Mouse (Mus musculus) kidney, postnatal 14 days (tissue): ENCODE measurements around the gene Tmem151b.

ENCODE experiments used
- DNase-seq: peaks from one replicate; pipeline ENCODE4 v3.0.0; 2022; ENCODE audit warnings: mixed read lengths

The Tmem151b gene

DNA sequence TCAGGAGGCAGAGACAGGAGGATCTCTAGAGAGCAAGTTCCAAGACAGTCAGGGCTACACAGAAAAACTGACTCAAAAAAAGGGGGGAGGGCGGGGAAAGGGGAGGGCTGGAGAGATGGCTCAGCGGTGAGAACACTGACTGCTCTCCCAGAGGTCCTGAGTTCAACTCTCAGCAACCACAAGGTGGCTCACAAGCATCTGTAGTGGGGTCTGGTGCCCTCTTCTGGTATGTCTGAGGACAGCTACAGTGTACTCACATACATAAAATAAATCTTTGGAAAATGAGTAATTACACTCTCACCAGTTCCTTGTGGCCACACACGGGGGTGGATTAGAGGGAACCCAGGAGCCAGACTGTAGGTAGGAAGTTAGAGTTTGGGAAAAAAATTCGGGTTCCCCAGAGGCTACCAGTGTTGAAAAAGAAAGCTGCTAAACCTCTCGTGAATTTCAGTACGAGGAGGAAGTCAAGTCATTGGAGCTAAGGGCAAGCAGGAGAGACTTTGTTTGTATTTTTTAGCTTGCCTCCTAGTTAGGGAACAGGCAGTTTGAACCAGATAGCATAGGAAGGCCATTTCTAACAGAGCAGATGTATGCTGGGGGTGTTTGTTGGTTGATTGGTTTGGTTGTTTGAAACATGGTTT lies 33.4 kb upstream of the Tmem151b start:
- DNase-seq, result no peak

DNA sequence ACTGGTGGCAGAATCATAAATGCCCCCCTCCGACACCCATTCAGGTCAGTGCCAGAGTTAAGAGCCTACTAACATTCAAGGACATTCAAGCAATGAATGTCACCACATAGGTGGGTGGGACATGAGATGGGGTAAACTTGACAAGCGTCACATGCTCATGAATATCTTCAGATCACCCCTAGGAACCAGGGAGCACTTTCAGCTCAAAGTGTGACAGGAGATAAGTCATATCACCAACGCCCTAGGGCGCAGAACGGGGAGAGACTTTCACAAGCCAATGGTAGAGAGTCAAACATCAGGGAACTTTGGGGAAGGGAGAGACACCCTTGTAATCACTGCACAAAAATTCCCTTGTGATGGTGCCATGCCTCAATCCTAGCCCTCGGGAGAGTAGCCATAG lies 32.7 kb upstream of the Tmem151b start:
- no peak for DNase-seq

DNA sequence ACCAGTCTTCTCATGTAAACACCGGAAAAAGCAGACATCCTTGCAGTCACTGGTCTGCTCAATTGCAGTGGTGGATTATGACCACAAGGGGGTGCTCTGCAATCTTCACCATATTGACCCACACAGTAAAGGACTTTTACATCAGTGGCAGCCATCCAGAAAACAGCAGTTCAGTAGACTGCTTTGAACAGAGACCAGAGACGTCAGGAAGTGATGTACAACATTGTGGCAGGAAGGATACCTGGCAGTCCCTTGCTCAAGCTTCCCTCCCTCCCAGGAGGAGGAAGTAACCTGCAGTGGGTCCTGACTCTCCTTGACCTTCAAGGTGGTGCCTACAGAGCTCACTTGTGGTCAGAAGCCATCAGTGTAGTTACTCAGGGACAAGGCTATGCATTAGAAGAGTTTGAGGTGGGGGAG lies 32.1 kb upstream of the Tmem151b start:
- peak; percentile 85 for DNase-seq

DNA sequence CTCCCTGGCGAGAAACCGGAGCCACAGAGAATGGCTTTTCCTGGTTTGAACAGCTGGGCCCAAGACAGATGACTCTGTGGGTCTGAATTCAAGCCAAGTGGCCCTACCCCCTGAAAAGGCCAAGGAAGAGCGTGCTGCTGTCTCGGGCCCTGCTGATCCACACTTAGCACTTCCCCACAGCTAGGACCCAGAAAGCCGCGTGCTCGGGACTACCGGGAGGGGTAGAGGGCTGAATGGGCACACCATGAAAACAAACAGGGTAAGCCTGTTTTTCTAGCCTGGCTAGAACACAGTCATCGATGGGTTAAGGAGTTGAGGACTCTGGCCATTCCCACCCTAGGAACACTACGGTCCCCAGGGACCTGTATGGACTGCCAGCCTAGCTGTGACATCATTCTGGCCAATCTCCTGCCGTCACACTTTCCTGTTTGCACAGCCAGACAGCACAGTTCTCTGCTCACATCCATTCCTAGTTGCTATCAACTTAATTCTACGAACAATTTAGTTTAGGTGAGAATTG lies 31.5 kb upstream of the Tmem151b start:
- DNase-seq, result peak; percentile 71

DNA sequence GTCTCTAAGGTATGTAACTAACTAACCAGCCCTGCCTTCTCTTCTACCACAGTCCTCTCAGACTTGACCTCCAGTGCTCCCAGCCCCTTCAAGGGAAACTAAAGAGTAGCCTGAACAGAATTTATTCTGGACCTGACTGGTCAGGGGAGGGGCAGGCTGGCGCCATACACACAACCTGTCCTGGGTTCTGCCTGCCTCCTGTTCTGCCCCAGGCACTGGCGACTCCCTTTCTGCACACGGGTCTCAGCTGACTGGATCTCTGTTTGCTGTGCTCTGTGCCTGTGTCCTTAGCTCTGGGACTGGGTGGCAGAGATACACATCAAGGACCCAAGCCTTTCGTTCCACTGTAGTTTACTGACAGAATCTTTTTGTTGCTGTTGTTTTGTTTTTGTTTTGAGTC lies 30.1 kb upstream of the Tmem151b start:
- peak; percentile 67 for DNase-seq

DNA sequence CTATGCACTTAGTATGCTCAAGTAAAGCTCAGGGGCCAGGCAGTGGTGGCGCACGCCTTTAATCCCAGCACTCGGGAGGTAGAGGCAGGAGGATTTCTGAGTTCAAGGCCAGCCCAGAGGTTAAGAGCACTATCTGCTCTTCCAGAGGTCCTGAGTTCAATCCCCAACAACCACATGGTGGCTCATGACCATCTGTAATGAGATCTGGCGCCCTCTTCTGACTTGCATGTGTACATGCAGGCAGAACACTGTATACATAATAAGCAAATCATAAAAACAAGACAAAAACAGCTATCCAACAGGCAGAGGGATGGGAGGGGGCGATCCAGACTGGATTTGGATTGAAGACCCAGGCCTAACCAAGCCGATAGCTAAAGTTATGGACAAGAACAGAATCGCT lies 29.4 kb upstream of the Tmem151b start:
- no peak for DNase-seq

DNA sequence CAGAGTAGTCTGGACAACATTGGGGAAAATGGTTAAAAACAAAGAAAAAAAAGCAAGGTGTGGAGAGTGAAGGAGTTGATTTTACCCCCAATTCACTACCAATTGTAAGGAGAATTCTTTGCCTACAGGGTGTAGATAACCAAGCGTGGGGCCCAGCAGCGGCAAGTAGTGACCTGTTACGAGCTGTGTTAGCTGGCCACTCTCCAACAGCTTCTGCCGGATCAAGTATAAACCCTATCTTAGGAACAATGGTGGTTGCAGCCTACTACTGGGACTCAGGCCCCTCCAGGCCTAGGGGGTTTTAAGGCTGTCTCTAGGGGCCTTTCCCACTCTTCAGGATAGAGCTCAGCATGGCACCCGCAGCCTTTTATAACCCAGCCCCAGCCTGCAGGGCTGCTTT lies 28.8 kb upstream of the Tmem151b start:
- no peak for DNase-seq

DNA sequence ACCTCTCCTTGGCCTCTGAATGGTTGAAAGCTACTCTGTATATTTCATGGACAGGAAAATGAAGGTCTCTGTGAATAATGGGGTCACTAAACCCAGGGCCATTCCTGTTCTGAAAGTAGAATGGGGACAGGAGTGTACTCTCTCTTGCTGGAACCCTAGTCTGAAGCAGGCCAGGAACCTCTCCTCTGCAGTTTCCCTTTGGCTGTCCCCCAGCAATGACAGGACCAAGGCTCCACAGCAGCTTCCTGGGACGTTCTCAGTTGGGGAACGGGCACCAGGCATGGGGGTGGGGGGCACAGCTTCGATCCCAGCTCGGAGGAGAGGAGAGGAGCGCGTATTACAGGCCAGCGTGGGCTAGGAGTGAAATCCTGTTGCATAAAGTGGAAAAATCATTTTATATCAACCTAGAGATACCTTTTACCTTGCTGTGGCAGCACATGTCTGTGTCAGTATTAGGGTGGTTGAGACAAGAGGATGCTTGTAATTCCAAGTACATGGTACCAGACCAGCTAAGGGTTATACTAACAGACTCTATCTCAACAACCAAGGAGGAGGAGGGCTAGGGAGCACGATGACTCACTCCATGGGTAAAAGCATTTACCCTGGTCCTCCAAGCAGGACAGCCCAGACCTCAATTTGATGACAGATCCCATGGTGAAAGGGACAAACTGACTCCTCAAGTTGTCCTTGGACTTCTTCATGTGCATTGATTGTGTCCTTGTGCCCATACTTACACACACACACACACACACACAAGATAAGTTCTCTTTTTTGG lies 25.8 kb upstream of the Tmem151b start:
- no peak for DNase-seq

DNA sequence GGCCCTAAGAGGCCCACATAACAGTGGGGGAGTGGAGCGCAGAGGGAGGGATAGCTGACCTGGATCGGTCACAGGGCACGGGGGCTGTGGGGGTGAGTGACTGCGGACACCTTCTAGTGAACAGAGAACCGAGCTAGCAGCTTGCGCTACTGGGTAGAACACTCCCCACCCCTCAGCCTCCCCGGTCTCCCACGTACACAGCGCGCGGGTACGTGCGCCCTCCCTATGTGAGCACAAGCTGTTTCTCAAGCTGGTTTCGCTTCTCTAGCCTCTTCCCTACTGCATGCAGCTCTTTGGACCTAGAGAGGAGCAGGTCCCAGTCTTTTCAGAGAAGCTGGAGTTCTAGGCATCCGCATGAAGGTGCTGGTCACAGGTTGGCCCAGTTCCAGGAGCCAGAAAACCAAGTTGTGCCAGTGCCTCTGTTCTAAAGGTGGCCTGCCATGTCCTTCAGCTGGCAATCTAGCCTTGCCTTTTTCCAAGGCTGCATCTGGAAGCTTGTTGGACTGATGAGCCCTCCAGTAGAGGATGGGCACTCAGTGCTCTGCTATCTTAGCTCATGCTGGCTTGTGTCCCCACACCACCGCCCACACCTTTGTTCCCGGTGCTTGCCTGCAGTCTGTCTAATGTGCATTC lies 24.8 kb upstream of the Tmem151b start:
- DNase-seq, result peak; percentile 74

DNA sequence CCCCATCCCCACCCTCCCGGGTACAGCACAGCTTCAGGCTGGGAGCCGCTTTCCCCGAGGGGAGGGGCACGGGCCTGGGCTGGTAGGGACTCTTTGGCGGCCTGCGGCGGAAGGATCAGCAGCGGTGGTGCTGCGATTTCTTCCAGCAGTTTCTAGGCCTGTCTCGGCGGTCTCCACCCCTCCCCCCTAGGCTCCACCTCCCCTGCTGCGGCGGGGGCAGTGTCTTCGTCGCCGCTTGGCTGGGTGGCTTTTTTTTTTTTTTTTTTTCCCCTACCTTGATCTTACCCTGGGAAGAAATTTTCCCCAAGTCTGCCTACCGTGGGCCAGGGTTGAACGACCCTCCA lies 24.3 kb upstream of the Tmem151b start:
- DNase-seq, result peak; percentile 99

DNA sequence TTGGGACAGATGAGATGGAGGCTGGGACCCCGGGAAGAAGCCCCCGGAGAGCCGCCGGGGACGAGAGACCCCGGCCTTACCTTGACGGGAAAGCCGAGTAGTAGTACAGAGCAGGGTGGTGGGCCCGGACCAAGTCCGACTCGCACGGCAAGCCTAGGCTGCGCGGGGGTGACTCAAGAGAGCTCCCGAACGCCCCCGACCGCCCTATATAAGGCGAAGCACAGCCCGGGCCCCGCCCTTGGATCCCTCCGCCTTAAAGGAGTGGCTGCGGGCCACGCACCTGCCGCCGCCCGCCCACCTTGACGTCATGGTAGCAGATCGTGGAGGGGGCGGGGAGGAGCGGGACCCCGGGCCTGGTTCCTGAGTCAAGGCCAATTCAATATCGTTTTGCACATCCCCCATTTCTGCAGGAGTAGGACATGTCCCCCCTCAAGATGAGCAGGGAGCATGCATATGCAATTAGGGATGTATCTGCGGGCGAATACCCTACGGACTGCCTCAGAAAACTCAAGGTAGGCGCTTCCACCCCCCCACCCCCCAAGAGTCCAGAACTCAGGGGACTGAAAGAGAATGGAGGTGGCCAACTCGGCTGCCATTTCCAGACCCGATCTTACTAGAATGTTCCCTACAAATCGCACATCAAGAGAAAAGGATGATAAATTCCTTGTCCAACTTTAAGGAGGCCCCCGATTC lies 23.8 kb upstream of the Tmem151b start, which contains the start of gene Hsp90ab1:
Gene Hsp90ab1 (minus strand): TSS at position 185 of the 693 bp plus-strand sequence.
- peak; percentile 99 for DNase-seq

DNA sequence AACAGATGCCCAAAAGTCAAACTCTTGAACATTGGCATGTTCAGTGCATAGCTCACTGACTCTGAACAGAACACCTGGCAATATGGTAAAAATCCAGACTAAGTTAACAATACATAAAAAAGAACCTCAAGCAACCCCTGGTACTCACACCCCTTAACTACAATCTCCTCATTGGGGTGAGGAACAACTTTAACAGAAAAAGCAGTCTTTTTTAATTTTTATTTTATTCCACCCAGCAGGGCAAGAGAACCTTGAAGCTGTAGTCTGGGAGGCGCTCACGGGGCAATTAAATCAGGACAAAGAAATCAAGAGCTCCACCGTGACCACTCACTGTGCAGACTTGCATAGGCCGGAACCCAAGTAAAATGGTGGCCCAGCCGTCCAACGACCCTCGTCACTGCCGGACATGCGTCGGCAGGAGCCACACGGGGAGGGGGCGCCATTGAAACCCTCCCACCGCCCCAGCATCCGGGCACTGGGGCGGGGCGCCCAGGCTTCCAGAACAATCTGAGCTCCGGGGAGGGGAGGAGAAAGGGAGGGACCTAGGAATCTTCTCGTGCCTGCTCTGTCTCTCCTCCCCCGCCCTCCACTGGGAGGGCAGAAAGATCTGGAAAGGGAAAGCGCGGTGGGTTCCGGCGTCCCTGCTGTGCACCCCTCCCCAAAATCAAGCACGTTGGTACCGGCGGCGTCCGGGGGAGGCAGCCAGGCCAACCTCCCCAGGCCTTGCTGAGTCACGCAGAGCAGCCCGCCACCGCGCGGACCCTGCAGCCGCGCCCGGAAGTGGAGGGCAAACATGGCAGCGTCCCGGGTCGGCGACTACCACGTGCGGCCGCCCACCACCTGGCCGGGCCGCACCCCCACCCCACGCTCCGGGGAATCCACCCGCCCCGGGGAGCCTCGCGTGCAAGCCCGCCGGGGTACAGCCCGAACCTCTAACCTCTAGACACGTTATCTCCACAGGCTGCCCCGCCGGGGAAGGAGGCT lies 22.9 kb upstream of the Tmem151b start:
- DNase-seq, result peak; percentile 91

DNA sequence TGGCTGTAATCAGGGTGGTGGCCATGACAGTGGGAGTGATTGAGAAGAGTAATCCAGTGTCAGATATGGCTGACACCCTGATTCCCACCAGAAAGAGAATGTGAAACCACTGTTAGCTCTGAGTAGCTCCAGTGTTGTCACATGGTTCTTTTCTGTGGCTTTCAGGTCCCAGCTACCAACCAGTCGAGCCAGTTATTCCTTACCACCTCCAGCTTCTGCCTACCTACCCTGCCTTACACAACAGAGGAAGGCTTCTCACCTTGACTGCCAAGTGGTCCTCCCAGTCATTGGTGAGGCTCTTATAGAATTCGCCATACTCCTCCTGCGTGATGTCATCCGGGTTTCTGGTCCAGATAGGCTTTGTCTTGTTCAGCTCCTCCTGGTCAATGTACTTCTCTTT lies 20.5 kb upstream of the Tmem151b start:
- no peak for DNase-seq

DNA sequence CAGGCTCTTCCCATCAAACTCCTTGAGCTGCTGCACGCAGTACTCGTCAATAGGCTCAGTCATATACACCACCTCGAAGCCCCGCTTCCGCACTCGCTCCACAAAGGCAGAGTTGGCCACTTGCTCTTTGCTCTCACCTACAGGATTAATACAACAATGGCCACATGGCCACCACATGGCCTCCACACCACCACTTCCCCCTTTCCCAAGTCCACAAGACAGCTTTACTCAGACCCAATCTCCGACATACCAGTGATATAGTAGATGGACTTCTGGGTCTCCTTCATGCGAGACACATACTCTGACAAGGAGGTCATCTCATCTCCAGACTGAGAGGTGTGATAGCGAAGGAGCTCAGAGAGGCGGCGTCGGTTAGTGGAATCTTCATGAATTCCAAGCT lies 19.5 kb upstream of the Tmem151b start:
- no peak for DNase-seq

DNA sequence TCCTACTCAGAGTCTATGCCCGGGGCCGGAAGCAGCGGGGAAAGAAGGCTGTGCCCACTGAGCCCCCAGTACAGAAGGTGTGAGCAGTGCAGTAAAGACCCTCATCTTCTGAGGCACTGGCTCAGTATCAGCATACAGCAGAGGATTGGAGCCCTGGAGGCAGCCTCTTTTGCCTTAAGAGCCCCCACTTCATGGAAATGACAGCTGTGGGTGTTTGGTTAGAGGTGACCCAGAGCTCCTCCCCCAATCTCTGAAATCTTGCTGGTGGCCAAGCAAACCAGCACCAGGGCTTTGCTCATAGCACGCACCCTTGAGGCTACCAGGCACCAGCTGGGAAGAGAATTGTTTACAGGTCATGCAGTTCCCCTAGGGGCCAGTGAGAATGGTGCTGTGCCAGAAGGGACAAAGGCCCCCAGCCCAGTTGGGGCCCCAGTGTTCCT lies 17.7 kb upstream of the Tmem151b start:
- DNase-seq, result no peak

DNA sequence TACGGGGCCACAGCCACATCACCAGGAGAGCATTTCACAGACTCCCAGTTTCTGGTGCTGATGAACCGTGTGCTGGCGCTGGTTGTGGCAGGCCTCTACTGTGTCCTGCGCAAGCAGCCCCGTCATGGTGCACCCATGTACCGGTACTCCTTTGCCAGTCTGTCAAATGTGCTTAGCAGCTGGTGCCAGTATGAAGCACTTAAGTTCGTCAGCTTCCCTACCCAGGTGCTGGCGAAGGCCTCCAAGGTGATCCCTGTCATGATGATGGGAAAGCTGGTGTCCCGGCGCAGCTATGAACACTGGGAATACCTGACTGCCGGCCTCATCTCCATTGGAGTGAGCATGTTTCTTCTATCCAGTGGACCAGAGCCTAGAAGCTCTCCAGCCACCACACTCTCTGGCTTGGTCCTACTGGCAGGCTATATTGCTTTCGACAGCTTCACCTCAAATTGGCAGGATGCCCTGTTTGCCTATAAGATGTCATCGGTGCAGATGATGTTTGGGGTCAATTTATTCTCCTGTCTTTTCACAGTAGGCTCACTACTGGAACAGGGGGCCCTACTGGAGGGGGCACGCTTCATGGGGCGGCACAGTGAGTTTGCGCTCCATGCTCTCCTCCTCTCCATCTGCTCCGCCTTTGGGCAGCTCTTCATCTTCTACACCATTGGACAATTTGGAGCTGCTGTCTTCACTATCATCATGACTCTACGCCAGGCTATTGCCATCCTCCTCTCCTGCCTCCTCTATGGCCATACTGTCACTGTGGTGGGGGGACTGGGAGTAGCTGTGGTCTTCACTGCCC lies 17.1 kb upstream of the Tmem151b start:
- DNase-seq, result peak; percentile 20

DNA sequence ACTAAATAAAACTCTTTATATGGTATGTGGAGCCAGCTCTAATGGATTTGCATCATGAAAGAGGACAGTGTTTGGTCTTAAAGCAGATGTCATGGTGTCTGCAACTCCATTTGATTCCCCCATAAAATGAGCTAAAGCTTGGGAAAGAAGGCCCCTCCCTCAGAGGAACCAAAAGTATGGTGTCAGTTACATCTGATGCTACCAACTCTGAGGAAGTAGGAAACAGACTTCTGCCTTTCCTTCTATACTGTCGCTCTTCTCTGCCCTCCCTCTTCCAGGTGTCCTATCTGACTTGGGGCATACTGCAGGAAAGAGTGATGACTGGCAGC lies 16.5 kb upstream of the Tmem151b start:
- no peak for DNase-seq

DNA sequence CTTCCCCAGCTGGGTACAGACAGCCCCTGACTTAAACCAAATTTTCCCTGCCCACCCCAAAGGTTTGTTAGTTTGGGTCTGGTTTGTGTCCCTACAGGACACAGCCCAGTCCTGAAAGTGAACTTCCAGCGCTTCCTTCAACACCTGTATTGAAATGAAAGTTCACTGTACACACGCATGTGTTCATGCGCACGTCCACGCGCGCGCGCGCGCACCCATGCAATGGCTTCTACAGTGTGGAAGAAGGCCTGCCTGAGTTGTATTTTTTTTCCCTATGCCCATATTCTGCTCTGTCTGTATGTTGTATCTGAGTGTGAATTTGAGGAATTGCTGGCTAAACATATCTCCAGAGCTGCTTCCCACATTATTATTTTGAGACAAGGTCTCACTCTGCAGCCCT lies 15.6 kb upstream of the Tmem151b start:
- DNase-seq, result no peak

DNA sequence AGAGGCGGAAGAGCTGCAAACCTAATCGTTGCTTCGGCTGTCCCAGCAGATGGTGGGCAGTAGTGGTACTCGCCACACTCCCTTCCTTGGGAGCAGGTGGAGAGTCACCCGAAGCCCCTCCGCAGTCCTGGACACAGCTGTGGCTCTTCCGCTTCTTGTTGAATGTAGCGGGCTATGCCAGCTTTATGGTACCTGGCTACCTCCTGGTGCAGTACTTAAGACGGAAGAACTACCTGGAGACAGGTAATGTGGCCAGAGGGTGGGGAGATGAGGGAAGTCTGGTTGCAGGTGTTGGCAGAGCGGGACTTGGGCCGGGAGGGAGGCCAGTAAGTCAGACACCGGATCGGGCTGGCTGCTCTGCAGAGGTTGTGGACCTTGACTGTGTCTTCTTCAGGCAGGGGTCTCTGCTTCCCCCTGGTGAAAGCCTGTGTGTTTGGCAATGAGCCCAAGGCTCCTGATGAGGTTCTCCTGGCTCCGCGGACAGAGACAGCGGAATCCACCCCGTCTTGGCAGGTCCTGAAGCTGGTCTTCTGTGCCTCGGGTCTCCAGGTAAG lies 15.1 kb upstream of the Tmem151b start:
- DNase-seq, result no peak

DNA sequence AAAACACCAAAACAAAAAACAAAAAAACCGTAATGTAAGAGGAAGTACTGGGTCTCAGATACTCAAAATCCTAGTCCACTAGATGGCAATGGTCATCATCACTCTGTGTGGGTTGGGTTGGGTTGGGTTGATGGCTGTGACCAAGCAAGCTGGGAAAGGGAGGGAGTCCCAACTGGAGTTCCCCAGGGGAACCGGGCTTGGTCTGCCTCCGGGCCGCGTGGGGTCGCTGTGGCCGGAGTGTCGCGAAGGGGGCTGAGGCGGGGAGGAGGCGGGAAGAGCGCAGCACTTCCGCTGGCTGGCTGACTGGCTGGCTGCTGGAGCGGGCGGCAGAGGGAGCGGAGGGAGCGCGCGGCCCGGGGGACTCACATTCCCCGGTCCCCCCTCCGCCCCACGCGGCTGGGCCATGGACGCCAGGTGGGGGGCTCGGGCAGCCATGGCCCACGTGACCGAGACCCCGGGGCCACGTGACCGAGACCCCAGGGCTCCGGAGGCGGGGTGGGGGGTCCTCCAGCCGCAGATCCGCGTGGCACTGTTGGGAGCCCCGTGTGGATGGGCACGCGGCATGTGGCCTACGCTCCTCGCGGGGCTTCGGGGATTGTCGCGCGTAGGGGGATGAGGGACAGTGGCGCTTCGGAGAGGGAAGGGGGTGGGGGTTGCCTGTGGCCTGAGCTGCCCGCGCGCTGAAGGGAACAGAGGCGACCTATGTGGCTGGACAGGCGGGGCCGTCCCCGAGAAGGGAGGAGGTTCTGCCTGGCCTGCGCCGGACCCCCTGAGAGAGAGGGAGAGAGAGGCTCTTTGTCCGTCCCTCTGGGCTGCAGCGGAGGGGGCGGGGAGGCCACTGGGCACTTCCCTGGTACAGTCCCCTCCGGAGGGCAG lies 14.4 kb upstream of the Tmem151b start, which contains the start of gene Slc35b2:
Gene Slc35b2 (plus strand): TSS at position 220 of the 876 bp plus-strand sequence.
- peak; percentile 95 for DNase-seq
